Mouse (Mus musculus) forebrain, postnatal 0 days (tissue): ENCODE results near the gene Tmem121. TPM values are rescaled to one million over a fixed set of nuclear protein-coding genes. Genes with fewer than 3 reads are reported as not detected.

ENCODE experiments used
- ATAC-seq: fragments of 200-750 bp; cut with Nextera tagmentation; 2 replicates; pipeline ENCODE4 v1.8.0; 2017; ENCODE audit warnings: mild to moderate bottlenecking, moderate library complexity
- DNase-seq: peaks from one replicate; pipeline ENCODE4 v3.0.0-alpha.2; 2015
- H3K27ac ChIP-seq: fragments of 300-500 bp; sonication (generic); 2 replicates; pipeline ENCODE4 v1.5.1; 2014; ENCODE audit warnings: low read depth, mild to moderate bottlenecking, antibody characterized with exemption, low read length, moderate library complexity, mixed read lengths
- H3K27me3 ChIP-seq: fragments of 300-500 bp; sonication (generic); 2 replicates; pipeline ENCODE4 v1.6.1; 2014; ENCODE audit warnings: mild to moderate bottlenecking, low read length, mixed read lengths; ENCODE audit not compliant: insufficient read depth
- H3K36me3 ChIP-seq: fragments of 300-500 bp; sonication (generic); 2 replicates; pipeline ENCODE4 v1.6.1; 2014; ENCODE audit warnings: mild to moderate bottlenecking, moderate library complexity; ENCODE audit not compliant: insufficient read depth
- H3K4me1 ChIP-seq: fragments of 300-500 bp; sonication (generic); 2 replicates; pipeline ENCODE4 v1.6.1; 2014; ENCODE audit warnings: antibody characterized with exemption; ENCODE audit not compliant: insufficient read depth
- H3K4me2 ChIP-seq: fragments of 300-500 bp; sonication (generic); 2 replicates; pipeline ENCODE4 v1.6.1; 2014; ENCODE audit warnings: low read depth, mild to moderate bottlenecking, moderate library complexity
- H3K4me3 ChIP-seq: fragments of 300-500 bp; sonication (generic); 2 replicates; pipeline ENCODE4 v1.5.1; 2014; ENCODE audit warnings: low read depth, low read length, mixed read lengths
- H3K9ac ChIP-seq: fragments of 300-500 bp; sonication (generic); 2 replicates; pipeline ENCODE4 v1.6.1; 2014; ENCODE audit warnings: mild to moderate bottlenecking
- H3K9me3 ChIP-seq: fragments of 300-500 bp; sonication (generic); 2 replicates; pipeline ENCODE4 v1.6.1; 2016; ENCODE audit warnings: low read length
- CTCF ChIP-seq: sonication (generic); IDR thresholded peaks from 2 replicates; pipeline ENCODE4 v1.5.1; 2016; ENCODE audit warnings: antibody characterized with exemption, control low read depth, low read depth
- WGBS: fragments of 180-500 bp; shearing (Covaris S2); extraction: QIAGEN DNeasy Blood & Tissue Kit; methylation state at CpG from one replicate; pipeline ENCODE4 v1.1.7; 2014; 5-methylcytosine and 5-hydroxymethylcytosine counted together
- polyA plus RNA-seq: library from polyadenylated mRNA; unstranded; fragments of >200 nt; fragmentation: Nextera tagmentation; extraction: Ambion mirVana; gene quantifications from 2 replicates; pipeline ENCODE4 v1.2.1, GENCODE M21; 2015
- total RNA-seq: library from RNA; depleted of rRNA; stranded (reverse); fragments of >200 nt; gene quantifications from 2 replicates; pipeline ENCODE4 v1.2.3, GENCODE M21; 2014; rRNA removed

Tmem121 gene
- total RNA-seq (71.8 and 75.6 TPM in 2 replicates), polyA plus RNA-seq (59.3 and 66.7 TPM in 2 replicates)

GRCm38 (mm10) chr12:113185442-113186291 lies at the start of gene Tmem121:
Gene Tmem121 (plus strand): TSS chr12:113185930.
- 1% methylated on average over 62 of the region's 63 CpGs for WGBS
- ATAC-seq = peak; percentile 54

GRCm38 (mm10) chr12:113136492-113137020 lies 49.2 kb upstream of the Tmem121 start:
- 79% methylated on average over 17 of the region's 17 CpGs for WGBS
- DNase-seq = no peak
- H3K9me3 ChIP-seq = no peaks in the 10 kb centered on the region

More at GRCm38 (mm10) chr12:113185442-113186291, at the start of gene Tmem121:
- Histone ChIP-seq H3K36me3 (peaks cover 25% of the 10 kb centered on the region), H3K9ac (peak within 1 kb of the TSS; percentile 84), H3K4me1 (peaks cover 9% of the 10 kb centered on the region), H3K27me3 (no peaks in the 10 kb centered on the region), H3K4me2 (peak within 1 kb of the TSS; percentile 97), H3K9me3 (no peaks in the 10 kb centered on the region), H3K27ac (peak within 1 kb of the TSS; percentile 74), H3K4me3 (peak within 1 kb of the TSS; percentile 72)
- peak; percentile 63 for DNase-seq
- 0 out of 2 replicates have a peak, but pooled peaks have one; percentile 1 for TF ChIP-seq CTCF

GRCm38 (mm10) chr12:113137260-113138213 lies 48.2 kb upstream of the Tmem121 start:
- DNase-seq (no peak), ATAC-seq (no peak)
- Histone ChIP-seq H3K4me1 (peaks cover 23% of the 10 kb centered on the region), H3K27ac (no peak overlapping the region), H3K9ac (no peak overlapping the region), H3K9me3 (no peaks in the 10 kb centered on the region), H3K36me3 (peaks cover 49% of the 10 kb centered on the region), H3K4me2 (no peak overlapping the region), H3K4me3 (no peak overlapping the region), H3K27me3 (no peaks in the 10 kb centered on the region)
- WGBS = 85% methylated on average over 18 of the region's 18 CpGs
- TF ChIP-seq CTCF = no peak

More at GRCm38 (mm10) chr12:113136492-113137020, 49.2 kb upstream of the Tmem121 start:
- Histone ChIP-seq H3K36me3 (peaks cover 59% of the 10 kb centered on the region), H3K9ac (no peak overlapping the region), H3K27ac (no peak overlapping the region), H3K27me3 (no peaks in the 10 kb centered on the region), H3K4me2 (no peak overlapping the region), H3K4me3 (no peak overlapping the region), H3K4me1 (peaks cover 14% of the 10 kb centered on the region)
- peak; percentile 11; the same call in 1 of the 2 replicates for TF ChIP-seq CTCF
- ATAC-seq = no peak

- peaks cover 42% of the 10 kb centered on the region for H3K36me3 ChIP-seq
- no peak overlapping the region for H3K4me3 ChIP-seq
- H3K27me3 ChIP-seq = no peaks in the 10 kb centered on the region
- H3K4me2 ChIP-seq = no peak overlapping the region
- no peak for DNase-seq
- ATAC-seq = no peak
- H3K9ac ChIP-seq = no peak overlapping the region
- H3K9me3 ChIP-seq = no peaks in the 10 kb centered on the region
- no peak for TF ChIP-seq CTCF
- H3K27ac ChIP-seq = no peak overlapping the region
- WGBS = 78% methylated on average over 6 of the region's 6 CpGs
- H3K4me1 ChIP-seq = peaks cover 29% of the 10 kb centered on the region
These were observed 47.4 kb upstream of the Tmem121 start for GRCm38 (mm10) chr12:113138291-113138690.

- 23% methylated on average over 11 of the region's 11 CpGs for WGBS
- DNase-seq (peak; percentile 35), ATAC-seq (peak; percentile 18)
- Histone ChIP-seq H3K9ac (peak overlapping the region; percentile 77), H3K27ac (peak overlapping the region; percentile 92), H3K4me1 (peaks cover 29% of the 10 kb centered on the region), H3K9me3 (no peaks in the 10 kb centered on the region), H3K27me3 (no peaks in the 10 kb centered on the region), H3K4me2 (peak overlapping the region; percentile 61), H3K36me3 (peaks cover 43% of the 10 kb centered on the region), H3K4me3 (peak overlapping the region; percentile 66)
- no peak for TF ChIP-seq CTCF
These were observed 46.5 kb upstream of the Tmem121 start for GRCm38 (mm10) chr12:113138901-113139864.
